Mouse (Mus musculus): ENCODE results near the gene Camk2b. TPM values are rescaled to one million over a fixed set of nuclear protein-coding genes. Genes with fewer than 3 reads are reported as not detected.

Camk2b gene
- polyA plus RNA-seq, 1 experiment = 0.03 TPM

GRCm38 (mm10) chr11:5945096-5945495 lies 121.1 kb downstream of the Camk2b start:
- TF ChIP-seq GATA1 (IDR thresholded peaks at IDR 0.05; ENCODE audit: low read length) = no peak

GRCm38 (mm10) chr11:5942966-5943365 lies 123.2 kb downstream of the Camk2b start:
- no peak for TF ChIP-seq GATA1 (IDR thresholded peaks at IDR 0.05; ENCODE audit: low read length)

GRCm38 (mm10) chr11:5930578-5930977 lies 135.6 kb downstream of the Camk2b start:
- TF ChIP-seq GATA1 (IDR thresholded peaks at IDR 0.05; ENCODE audit: low read length) = no peak

DNA sequence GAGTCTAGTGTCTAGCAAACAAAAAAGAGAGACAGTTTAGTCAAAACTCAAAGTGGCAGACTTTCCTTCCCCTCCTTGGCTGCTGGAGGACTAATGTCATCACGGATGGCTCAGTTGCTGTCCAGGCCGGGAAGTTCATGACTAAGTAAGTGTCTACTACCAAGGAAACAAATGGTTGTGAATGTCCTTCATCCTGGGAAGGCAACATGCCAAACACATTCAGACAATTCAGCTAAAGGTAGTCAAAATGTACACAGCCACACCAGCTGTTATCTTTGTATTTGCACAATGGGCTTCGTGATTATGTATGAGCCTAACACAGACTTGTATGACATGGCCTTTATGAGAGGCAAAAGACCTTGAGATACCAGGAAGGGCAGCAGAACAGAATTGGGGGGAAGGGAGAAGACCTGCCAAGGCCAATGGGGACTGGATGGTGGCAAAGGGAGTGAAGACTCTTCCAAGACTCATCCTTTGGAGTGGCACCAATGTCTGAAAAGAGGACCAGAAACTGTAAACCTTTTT lies 139.4 kb downstream of the Camk2b start:
- no peak for TF ChIP-seq GATA1 (IDR thresholded peaks at IDR 0.05; ENCODE audit: low read length)

DNA sequence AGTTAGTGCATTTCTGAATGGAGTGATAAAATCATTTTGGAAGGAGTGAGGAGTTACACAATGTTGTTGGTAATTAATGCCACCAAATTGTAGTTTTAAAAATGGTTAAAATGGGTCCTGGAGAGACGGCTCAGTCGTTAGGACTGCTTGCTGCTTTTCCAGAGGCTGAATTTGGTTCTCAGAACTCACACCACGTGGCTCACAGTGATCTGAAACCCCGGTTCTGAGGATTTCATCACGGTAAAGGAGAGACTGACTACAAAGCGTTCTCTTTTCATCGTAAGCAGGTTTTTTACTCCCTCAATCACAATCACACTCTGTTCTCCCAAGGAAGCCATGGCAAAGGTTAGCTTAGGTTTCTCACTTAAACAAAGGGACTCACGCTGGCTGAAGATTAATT lies 141.5 kb downstream of the Camk2b start:
- no peak for TF ChIP-seq GATA1 (IDR thresholded peaks at IDR 0.05; ENCODE audit: low read length)

GRCm38 (mm10) chr11:5920323-5920960 lies 145.7 kb downstream of the Camk2b start:
- no peak for TF ChIP-seq GATA1 (IDR thresholded peaks at IDR 0.05; ENCODE audit: low read length)

Other genes starting within 250 kb of the Camk2b start
- 43.6 and 67.8 TPM in 2 replicates for gene Polm, start 228.3 kb downstream of the Camk2b start, polyA plus RNA-seq (2012)
- gene Aebp1, start 204.4 kb downstream of the Camk2b start, polyA plus RNA-seq (2012) = not detected in 2 replicates
- gene Pold2, start 188.1 kb downstream of the Camk2b start, polyA plus RNA-seq (2012) = 514 and 606 TPM in 2 replicates
- gene Myl7, start 167.6 kb downstream of the Camk2b start, polyA plus RNA-seq (2012) = not detected in 2 replicates
- not detected in 2 replicates for gene Gck, start 116.3 kb downstream of the Camk2b start, polyA plus RNA-seq (2012)
- gene Ykt6, start 110.7 kb downstream of the Camk2b start, polyA plus RNA-seq (2012) = 10.0 and 11.9 TPM in 2 replicates
- not detected in 2 replicates for gene A730071L15Rik, start 133.7 kb upstream of the Camk2b start, polyA plus RNA-seq (2012)
- 33.9 and 36.9 TPM in 2 replicates for gene Nudcd3, start 134.1 kb upstream of the Camk2b start, polyA plus RNA-seq (2012)
- gene Npc1l1, start 163.8 kb upstream of the Camk2b start, polyA plus RNA-seq (2012) = not detected in 2 replicates
- gene Ddx56, start 201.4 kb upstream of the Camk2b start, polyA plus RNA-seq (2012) = 28.1 and 39.3 TPM in 2 replicates
- gene Tmed4, start 208.5 kb upstream of the Camk2b start, polyA plus RNA-seq (2012) = 45.7 and 52.3 TPM in 2 replicates
- gene Ogdh, start 225.3 kb upstream of the Camk2b start, polyA plus RNA-seq (2012) = 28.2 and 64.0 TPM in 2 replicates

All from G1E-ER4 (cell line).